ENCODE assay signal across 8 mouse cellular contexts in genomic region chr9:69289056-69290017, GRCm38 (mm10).
DNase-seq lines count a peak whose midpoint lies in the region; ATAC-seq and TF ChIP-seq lines count a peak whose summit lies in the region.

No protein-coding gene starts in this region.

- peak; percentile 91 for ATAC-seq in hindbrain, embryonic 13.5 days (ENCODE audit: low FRiP score)

- under 1% methylated on average over 36 of the region's 59 CpGs for WGBS in hindbrain, embryonic 13.5 days

- H3K9me3 ChIP-seq in ES-E14 (ENCODE audit: control insufficient read depth, insufficient read depth, low read depth, low read length): no peaks in the 10 kb centered on the region
- no peaks in the 10 kb centered on the region for H3K9me3 ChIP-seq in hindbrain, embryonic 13.5 days

- H3K4me2 ChIP-seq in hindbrain, embryonic 13.5 days: peak overlapping the region; percentile 94

- H3K27ac ChIP-seq in ES-E14 (ENCODE audit: insufficient read depth, low read depth, low read length, poor library complexity, severe bottlenecking): no peak overlapping the region
- peak overlapping the region; percentile 52; the same call in 1 of the 2 replicates for H3K27ac ChIP-seq in hindbrain, embryonic 13.5 days

- H3K36me3 ChIP-seq in ES-E14 (ENCODE audit: control insufficient read depth, insufficient read depth, low read length, poor library complexity, severe bottlenecking): no peaks in the 10 kb centered on the region
- no peaks in the 10 kb centered on the region for H3K36me3 ChIP-seq in hindbrain, embryonic 13.5 days

- H3K4me3 ChIP-seq in ES-E14 (ENCODE audit: insufficient read depth in 1 of 2, low read depth in 1 of 2, low read length in 2 of 2, poor library complexity in 1 of 2, severe bottlenecking in 1 of 2): peak overlapping the region; percentile 63 to 83
- peak overlapping the region; percentile 69 for H3K4me3 ChIP-seq in hindbrain, embryonic 13.5 days

- DNase-seq in ES-E14 (ENCODE audit: low read depth, low spot score): peak; percentile 58
- DNase-seq in cerebellum, adult 9-11 months: peak; percentile 90
- peak; percentile 47 to 59 for DNase-seq in frontal cortex, postnatal 25 days (ENCODE audit: low spot score in 2 of 2)
- DNase-seq in layer of hippocampus, postnatal 36 days: peak; percentile 77 to 79
- peak; percentile 89 for DNase-seq in lung, postnatal 14 days
- DNase-seq in ovary, postnatal 36 days (ENCODE audit: low spot score): peak; percentile 88
- DNase-seq in thymus, postnatal 10 days (ENCODE audit: low spot score in 2 of 2): peak; percentile 78 to 79

- peaks cover 42% of the 10 kb centered on the region for H3K27me3 ChIP-seq in hindbrain, embryonic 13.5 days

- in situ Hi-C loops in ES-E14 (cut with MboI; ENCODE audit: low sequenced_read_pairs in 2 of 2, unreplicated experiment in 2 of 2): no loop called here

- peak overlapping the region; percentile 54 for H3K9ac ChIP-seq in ES-E14 (ENCODE audit: insufficient read depth, low read depth, low read length, poor library complexity, severe bottlenecking)
- peak overlapping the region; percentile 78 for H3K9ac ChIP-seq in hindbrain, embryonic 13.5 days

- no peaks in the 10 kb centered on the region for H3K4me1 ChIP-seq in ES-E14 (ENCODE audit: control insufficient read depth in 2 of 2, insufficient read depth in 2 of 2, low read length in 2 of 2, poor library complexity in 1 of 2)
- H3K4me1 ChIP-seq in hindbrain, embryonic 13.5 days (replicated peaks): peaks cover 25% of the 10 kb centered on the region

TF ChIP-seq in ES-E14, 5 proteins besides CTCF, POLR2A, EP300 and RAD21:
- TF ChIP-seq ZNF384 (IDR thresholded peaks at IDR 0.05; ENCODE audit: low read depth, low read length): no peak
- no peak for TF ChIP-seq HCFC1 (IDR thresholded peaks at IDR 0.05; ENCODE audit: borderline replicate concordance, insufficient read depth, low read length)
- no peak for TF ChIP-seq ZC3H11A (IDR thresholded peaks at IDR 0.05; ENCODE audit: borderline replicate concordance, low read depth, low read length)
- TF ChIP-seq CHD2 (IDR thresholded peaks at IDR 0.05; ENCODE audit: low read depth, low read length): no peak
- TF ChIP-seq MAFK (IDR thresholded peaks at IDR 0.05; ENCODE audit: insufficient read depth, low read depth, low read length): no peak
